Mouse (Mus musculus): ENCODE measurements around the gene Ptprm. TPM values are rescaled to one million over a fixed set of nuclear protein-coding genes. Genes with fewer than 3 reads are reported as not detected.

The Ptprm gene
- total RNA-seq, 4 experiments from 2014 or later, result 41.9 to 47.3 (median 44.4) TPM

DNA sequence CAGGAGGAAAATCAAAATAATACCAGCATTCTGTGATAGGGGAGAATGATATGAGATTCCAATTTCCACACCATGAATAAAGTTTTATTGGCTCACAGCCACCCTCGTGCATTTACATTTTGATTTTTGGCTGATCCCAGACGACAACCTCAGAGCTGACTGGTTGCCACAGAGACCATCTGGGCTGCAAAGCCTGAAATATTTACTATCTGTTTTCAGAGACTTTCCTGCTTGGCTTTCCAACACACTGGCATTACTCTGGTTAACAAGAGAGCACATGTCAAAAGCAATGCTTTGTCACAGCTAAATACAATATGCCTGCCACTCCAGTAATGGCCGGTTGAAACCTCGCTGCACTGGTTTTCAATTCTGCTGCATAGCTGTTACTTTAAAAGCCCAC lies 269.8 kb downstream of the Ptprm start:
- DNase-seq (ENCODE audit: low spot score in 2 of 2), result no peak

DNA sequence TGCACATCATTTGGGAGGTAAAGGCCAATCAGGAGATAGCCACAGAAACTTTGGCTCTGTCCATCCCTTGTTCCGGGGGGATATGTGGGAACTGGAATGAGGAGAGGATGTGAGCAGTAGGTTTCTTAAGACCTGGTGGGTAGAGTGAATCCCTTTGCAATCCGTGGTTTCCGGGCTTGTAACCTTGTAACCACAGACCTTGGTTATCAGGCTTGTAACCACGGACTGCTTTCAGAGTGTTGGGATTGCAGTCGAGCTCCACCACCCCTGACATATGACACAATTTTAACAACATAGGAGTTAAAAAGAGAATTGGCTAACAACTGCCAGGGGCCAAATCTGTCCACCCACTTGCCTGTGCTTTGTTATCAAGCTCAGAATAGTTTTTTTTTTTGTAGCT lies 270.2 kb downstream of the Ptprm start:
- DNase-seq (ENCODE audit: low spot score in 2 of 2), result no peak

DNA sequence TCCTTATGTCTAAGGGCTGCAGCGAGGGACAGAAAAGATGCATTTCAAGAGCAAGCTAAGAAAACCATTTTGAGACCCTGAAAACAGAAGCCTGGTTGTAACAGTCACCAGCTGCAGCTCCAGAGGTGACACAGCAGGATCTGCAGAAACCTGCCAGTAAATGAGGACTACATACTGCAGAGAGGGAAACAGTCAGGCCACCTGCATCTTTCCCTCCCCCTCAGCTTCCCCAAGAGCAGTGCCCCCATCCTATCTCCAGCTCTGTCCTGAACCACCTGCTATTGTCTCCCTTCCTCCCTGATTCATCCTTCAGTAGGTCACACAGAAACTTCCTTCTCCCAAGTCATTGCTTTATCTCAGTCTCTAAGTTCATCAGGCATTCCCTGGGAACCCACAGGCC lies 274.7 kb downstream of the Ptprm start:
- DNase-seq (ENCODE audit: low spot score in 2 of 2), result no peak

DNA sequence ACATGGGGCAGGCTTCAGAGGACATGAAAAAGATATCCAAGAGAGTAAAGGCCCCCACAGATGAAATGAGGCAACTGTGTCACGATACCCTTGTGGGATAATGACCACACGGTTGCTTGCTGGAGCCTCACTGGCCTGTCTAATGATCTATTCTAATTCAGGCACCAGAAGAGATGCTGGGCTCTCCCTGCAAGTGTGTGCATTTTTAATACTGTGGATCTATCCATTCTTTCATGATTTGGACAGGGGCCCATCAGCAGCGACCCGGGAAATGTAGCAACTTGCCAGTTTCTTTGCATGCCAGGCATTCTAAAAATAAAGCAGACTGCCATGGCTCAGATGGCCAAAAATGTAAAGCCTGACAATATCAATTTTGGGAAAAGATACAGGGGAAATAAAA lies 280.7 kb downstream of the Ptprm start:
- no peak for DNase-seq (ENCODE audit: low spot score in 2 of 2)

GRCm38 (mm10) chr17:67073139-67073538 lies 281.1 kb downstream of the Ptprm start:
- DNase-seq (ENCODE audit: low spot score in 2 of 2), result no peak

GRCm38 (mm10) chr17:67071231-67072009 lies 282.8 kb downstream of the Ptprm start:
- DNase-seq (ENCODE audit: low spot score in 2 of 2), result peak in 1 of 2 experiments; percentile 29

DNA sequence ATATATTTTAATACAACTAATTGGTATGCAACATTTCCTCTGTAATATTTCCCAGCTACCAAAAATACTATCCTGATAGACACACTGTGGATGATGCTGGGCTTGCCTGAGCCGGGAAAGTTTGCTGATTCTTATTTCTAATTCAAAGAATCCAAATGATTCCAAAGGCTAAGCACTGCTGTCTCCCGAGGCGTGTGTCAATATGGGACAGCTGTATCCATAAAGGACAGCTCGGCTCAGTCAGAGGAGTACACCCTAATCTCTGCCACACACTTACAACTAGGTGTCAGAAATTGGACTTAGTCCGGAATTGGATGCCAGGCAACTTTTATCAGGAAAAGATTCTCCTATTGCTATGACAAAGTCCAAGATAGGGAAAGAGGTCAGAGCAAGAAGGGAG lies 290.6 kb downstream of the Ptprm start:
- no peak for DNase-seq (ENCODE audit: low spot score in 2 of 2)

- DNase-seq (ENCODE audit: low spot score in 2 of 2), result no peak
These were observed 298.6 kb downstream of the Ptprm start for GRCm38 (mm10) chr17:67055681-67056080.

GRCm38 (mm10) chr17:67054202-67054601 lies 300.1 kb downstream of the Ptprm start:
- DNase-seq (ENCODE audit: low spot score in 2 of 2), result no peak

- DNase-seq (ENCODE audit: low spot score in 2 of 2), result no peak
These were observed 301.5 kb downstream of the Ptprm start for GRCm38 (mm10) chr17:67052624-67053314.

DNA sequence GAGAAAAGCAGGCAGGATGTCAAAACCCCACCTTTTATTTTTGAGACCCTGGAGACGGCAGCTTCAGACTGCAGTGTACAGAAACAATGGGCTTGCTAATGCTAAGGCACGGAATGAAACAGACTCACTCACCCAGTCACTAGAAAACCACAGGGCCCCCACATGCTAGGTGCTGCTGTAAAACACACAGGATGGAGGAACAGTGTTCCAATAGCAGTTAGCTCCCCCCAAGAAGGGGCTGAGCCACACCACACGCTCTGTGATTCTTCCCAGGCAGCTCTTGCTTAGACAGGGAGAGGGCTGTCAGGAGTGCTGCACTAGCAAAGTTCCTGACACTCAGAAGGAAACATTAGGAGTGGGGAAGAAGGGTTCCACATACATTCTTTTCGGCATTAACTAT lies 306.6 kb downstream of the Ptprm start:
- DNase-seq (ENCODE audit: low spot score in 2 of 2), result no peak

GRCm38 (mm10) chr17:67038558-67038957 lies 315.7 kb downstream of the Ptprm start:
- no peak for DNase-seq (ENCODE audit: low spot score in 2 of 2)

DNA sequence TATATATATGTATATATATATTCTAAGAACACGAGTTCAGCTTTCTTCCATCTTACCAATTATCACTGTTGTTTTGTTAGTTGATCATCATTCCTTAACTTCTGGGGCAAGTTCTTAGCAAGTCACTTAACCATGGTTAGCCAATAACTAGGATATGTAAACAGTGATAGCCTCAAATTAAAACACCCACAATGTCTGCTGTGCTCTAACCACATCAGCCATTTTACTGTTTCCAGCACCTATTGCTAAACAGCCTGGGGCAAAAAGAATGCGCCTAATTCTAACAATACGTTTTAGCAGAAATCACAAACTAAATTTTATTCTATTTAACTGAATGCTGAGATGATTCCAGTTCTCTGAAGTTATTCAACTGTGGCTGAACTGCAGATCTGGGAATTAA lies 320.7 kb downstream of the Ptprm start:
- no peak for DNase-seq (ENCODE audit: low spot score in 2 of 2)

- DNase-seq (ENCODE audit: low spot score in 2 of 2), result no peak
These were observed 322.2 kb downstream of the Ptprm start for GRCm38 (mm10) chr17:67032021-67032420.

DNA sequence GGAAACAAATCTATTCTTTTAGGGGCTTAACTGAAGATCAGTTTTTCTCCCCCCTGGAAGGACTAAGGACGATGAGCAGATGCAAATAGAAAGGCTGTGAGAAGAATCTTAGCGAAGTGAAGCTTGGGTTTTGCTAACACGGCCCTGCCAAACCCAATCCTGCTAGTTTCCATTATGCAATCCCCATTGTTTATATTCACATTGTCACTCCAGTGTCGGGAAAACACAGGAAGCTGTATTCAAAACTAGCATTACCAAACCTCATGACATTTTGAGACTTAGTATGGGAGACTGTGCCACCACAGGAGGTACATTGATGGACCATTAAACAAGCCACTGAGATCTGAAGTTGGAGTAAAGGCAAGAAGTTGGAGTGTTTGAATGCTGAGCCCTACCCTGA lies 322.9 kb downstream of the Ptprm start:
- DNase-seq (ENCODE audit: low spot score in 2 of 2), result no peak

- no peak for DNase-seq (ENCODE audit: low spot score in 2 of 2)
These were observed 327.0 kb downstream of the Ptprm start for GRCm38 (mm10) chr17:67027274-67027673.

DNA sequence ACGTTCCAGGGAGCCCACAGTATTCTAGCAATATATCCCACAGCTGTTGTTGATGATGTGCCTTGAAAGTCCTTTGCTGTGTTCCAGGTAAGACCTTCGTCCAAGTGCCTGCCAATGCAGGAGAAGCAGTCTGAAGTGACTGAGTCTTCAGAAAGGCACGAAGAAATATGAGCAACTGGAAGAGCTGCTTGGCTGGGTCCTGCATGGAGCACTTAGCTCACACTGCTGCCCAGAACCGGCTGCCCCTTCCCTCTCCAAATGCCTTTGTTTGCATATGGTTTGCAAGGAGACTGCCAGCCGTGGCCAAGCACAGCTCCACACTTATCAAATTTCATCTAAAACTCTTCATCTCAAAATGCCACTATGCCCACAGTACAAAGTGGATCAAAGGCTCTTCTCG lies 337.8 kb downstream of the Ptprm start:
- DNase-seq (ENCODE audit: low spot score in 2 of 2), result no peak

DNA sequence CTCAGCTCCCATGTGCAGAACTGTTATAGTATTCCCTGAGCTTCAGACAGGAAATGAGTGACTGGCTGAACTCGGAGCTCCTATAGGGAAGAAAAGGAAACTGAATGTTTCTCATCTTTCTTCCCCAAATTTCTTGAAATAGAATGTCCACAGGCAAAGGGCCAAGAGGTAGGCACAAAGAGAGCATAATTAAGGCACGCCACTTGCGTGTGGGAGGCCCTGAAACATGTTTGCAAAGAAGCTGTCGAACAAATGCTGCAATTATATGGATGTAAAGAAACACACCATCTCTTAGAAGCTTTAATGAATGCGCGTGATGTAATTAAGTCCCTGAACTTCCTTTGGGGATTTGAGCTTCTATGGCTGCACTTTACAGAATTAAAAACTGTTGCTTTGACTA lies 341.0 kb downstream of the Ptprm start:
- DNase-seq (ENCODE audit: low spot score in 2 of 2), result peak in 1 of 2 experiments; percentile 66

- DNase-seq (ENCODE audit: low spot score in 2 of 2), result peak; percentile 23 to 93
These were observed 342.2 kb downstream of the Ptprm start for GRCm38 (mm10) chr17:67011836-67012583.

GRCm38 (mm10) chr17:67010136-67010535 lies 344.1 kb downstream of the Ptprm start:
- DNase-seq (ENCODE audit: low spot score in 2 of 2), result no peak

DNA sequence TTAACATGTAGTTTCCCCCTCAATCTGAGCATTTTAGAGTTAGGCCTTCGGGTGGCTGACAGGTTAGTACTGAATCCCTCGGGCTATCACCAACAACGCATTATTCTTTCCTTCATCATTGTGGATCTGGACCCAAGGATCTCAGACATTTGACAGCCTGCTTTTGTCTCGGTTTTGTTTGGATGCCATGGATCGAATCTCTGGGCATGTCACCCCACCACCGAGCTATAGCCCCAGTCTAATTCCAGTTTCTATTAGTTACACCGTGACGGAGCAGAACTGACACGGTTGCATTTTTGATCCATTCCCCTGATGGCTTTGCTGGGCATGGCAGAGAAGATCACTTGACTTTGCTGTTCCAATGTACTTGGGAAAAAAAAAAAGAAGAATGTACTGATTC lies 346.1 kb downstream of the Ptprm start:
- no peak for DNase-seq (ENCODE audit: low spot score in 2 of 2)

DNA sequence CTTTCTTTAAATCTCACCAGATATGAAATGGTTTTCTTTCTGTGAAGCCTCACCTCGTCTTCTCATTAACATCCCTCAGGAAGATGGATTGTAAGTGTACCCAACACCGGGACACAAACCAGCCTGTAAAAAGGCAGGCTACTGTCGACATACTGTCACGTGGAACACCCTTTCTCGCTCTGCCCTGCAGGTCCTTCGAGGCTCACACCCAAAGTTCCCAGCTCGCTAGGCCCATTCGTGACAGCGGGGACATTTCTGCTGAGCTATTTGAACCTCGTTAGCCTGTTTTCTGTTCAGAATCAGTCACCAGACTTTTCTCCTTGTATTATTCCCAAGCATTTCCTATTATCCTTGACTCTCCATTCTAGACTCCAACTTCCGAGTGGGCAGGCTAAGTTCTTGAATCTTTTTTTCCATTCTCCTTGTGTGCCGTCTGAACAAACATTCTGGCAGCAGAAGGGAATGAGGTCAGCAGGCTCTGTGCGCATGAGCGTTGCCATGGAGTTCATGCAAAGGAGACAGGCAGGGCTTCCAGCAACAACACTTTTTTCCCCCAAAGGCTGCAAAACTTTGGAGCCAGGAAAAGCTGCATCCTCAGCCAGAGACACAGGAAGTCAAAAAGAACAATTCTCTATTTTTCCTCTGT lies 347.4 kb downstream of the Ptprm start:
- DNase-seq (ENCODE audit: low spot score in 2 of 2), result peak; percentile 63 to 85
